Mouse (Mus musculus) limb, embryonic 13.5 days (tissue): ENCODE measurements around the gene Arrdc2. TPM values are rescaled to one million over a fixed set of nuclear protein-coding genes. Genes with fewer than 3 reads are reported as not detected.

Experiments
- ATAC-seq: fragments of 200-750 bp; cut with Nextera tagmentation; 2 replicates; pipeline ENCODE4 v1.8.0; 2017; ENCODE audit warnings: low read depth, moderate number of reproducible peaks, moderate TSS enrichment; ENCODE audit not compliant: low FRiP score
- H3K27ac ChIP-seq: fragments of 300-500 bp; sonication (generic); 2 replicates; pipeline ENCODE4 v1.5.1; 2015; ENCODE audit warnings: inconsistent platforms, mild to moderate bottlenecking, moderate library complexity
- H3K27me3 ChIP-seq: fragments of 300-500 bp; sonication (generic); 2 replicates; pipeline ENCODE4 v1.6.1; 2015; ENCODE audit warnings: mild to moderate bottlenecking, inconsistent platforms
- H3K36me3 ChIP-seq: fragments of 300-500 bp; sonication (generic); 2 replicates; pipeline ENCODE4 v1.6.1; 2015; ENCODE audit warnings: inconsistent platforms, mild to moderate bottlenecking, moderate library complexity
- H3K4me1 ChIP-seq: fragments of 300-500 bp; sonication (generic); 2 replicates; pipeline ENCODE4 v1.6.1; 2015; ENCODE audit warnings: inconsistent platforms
- H3K4me2 ChIP-seq: fragments of 300-500 bp; sonication (generic); replicated peaks from 2 replicates; pipeline ENCODE4 v1.6.1; 2015; ENCODE audit warnings: inconsistent platforms, mild to moderate bottlenecking, moderate library complexity
- H3K4me3 ChIP-seq: fragments of 300-500 bp; sonication (generic); 2 replicates; pipeline ENCODE4 v1.5.1; 2015; ENCODE audit warnings: moderate library complexity, mild to moderate bottlenecking, inconsistent platforms
- H3K9ac ChIP-seq: fragments of 300-500 bp; sonication (generic); 2 replicates; pipeline ENCODE4 v1.6.1; 2015; ENCODE audit warnings: mild to moderate bottlenecking, inconsistent platforms
- H3K9me3 ChIP-seq: fragments of 300-500 bp; sonication (generic); 2 replicates; pipeline ENCODE4 v1.6.1; 2016; ENCODE audit warnings: inconsistent platforms
- WGBS: fragments of 180-500 bp; shearing (Covaris S2); methylation state at CpG from one replicate; pipeline ENCODE4 v1.1.7; 2015; 5-methylcytosine and 5-hydroxymethylcytosine counted together
- polyA plus RNA-seq: library from polyadenylated mRNA; unstranded; fragments of >200 nt; fragmentation: Nextera tagmentation; extraction: Ambion mirVana; gene quantifications from 2 replicates; pipeline ENCODE4 v1.2.1, GENCODE M21; 2015

Gene Arrdc2
- polyA plus RNA-seq, 1 experiment from 2014 or later = 6.1 TPM

DNA sequence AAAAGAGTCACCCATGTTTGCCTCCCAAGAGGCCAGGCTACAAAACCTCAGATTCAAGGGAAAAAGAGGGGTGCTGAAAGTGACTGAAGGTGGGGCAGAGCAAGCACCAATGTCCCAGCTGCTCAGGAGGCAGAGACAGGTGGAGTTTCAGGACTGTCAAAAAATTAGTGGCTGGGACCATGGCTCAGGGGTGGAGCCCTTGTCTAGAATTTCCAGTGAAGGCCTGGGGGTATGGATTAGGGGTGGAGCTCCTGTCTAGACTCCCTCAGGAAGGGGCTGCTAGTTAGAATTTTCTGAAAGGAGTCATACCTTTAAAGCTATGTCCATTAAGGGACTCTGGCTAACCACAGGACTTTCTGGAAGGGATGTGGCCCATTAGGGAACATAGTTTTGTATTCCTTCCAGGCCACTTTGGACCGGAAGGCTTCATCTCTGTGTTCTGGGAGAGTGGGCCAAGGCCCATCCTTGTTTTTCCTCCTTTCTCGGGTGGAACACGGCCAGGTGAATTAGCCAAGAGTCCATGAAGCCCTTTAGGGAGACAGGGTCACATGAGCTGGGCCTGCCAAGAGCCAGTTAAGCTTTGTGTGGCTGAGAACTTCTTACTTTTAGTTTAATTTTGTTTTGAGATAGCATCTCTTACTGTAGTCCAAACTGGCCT lies 9.9 kb upstream of the Arrdc2 start:
- Histone ChIP-seq H3K4me2 (no peak overlapping the region), H3K9me3 (no peaks in the 10 kb centered on the region), H3K27ac (no peak overlapping the region), H3K27me3 (peaks cover 6% of the 10 kb centered on the region), H3K9ac (no peak overlapping the region), H3K4me1 (peaks cover 15% of the 10 kb centered on the region), H3K36me3 (peaks cover 6% of the 10 kb centered on the region; the same call in 1 of the 2 replicates), H3K4me3 (no peak overlapping the region)
- no peak for ATAC-seq
- 78% methylated on average over 3 of the region's 3 CpGs for WGBS

DNA sequence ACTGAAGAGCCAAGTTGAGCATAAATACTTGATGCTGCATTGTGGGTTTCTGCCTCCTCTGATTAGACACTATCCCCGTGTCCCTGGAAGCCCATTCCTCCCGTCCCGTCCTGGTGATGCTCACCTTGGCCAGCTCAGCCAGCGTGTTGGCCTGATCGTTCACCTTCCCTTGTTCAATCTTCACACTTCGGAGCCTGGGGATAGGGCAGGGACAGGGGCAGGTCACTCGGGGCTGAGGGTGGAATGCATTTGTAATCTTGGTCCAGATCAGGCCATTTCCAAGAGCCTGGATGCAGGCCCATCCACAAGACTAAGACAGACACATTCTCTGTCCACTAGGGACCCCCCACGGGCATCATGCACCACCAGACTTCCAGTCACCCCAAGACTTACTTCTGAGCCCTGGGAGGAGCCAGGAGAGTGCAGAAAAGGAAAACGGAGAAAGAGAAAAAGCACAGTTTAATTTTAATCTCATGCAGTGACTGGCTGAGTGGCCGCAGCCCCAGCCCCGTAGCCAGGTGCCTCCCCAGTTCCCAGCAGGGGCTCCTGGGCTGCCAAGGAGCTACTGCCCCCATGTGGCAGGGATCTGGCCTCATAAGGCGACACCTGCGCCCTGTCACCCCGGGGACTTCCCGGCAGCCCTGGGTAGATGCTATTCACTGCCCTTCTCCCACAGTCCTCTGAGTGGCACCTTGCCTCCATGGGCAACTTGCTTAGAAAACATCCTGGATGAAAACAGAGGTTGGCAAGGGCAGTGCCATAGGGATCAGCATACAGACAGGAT lies 7.0 kb upstream of the Arrdc2 start:
- Histone ChIP-seq H3K27me3 (peaks cover 6% of the 10 kb centered on the region), H3K9me3 (no peaks in the 10 kb centered on the region), H3K36me3 (no peaks in the 10 kb centered on the region), H3K9ac (no peak overlapping the region), H3K4me2 (no peak overlapping the region), H3K27ac (no peak overlapping the region), H3K4me3 (no peak overlapping the region), H3K4me1 (peaks cover 3% of the 10 kb centered on the region)
- 47% methylated on average over 15 of the region's 15 CpGs for WGBS
- no peak for ATAC-seq

DNA sequence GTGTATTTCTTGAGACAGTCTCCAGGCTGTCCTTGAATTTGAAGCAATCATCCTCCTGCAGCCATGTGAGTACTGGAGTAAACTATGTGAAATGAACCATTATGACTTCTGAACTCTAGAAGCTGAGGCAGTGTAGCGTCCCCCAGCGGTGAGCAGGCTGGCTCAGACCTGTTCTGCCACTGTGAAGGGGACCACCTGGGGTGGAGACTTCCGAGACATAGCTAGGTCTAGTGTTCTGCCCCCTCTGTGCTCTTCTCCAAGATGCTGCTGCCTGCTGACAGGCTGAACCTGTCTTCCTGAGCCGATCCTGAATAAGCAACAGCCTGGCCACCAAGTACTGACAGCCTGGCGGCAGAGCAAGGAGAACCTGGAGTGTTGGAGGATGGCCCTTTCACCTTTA lies 5.6 kb upstream of the Arrdc2 start:
- H3K27me3 ChIP-seq = peaks cover 6% of the 10 kb centered on the region
- H3K27ac ChIP-seq = no peak overlapping the region
- no peak overlapping the region for H3K4me2 ChIP-seq
- no peak for ATAC-seq
- no peak overlapping the region for H3K4me3 ChIP-seq
- H3K9me3 ChIP-seq = no peaks in the 10 kb centered on the region
- 46% methylated on average over 5 of the region's 5 CpGs for WGBS
- H3K4me1 ChIP-seq = peaks cover 11% of the 10 kb centered on the region; the same call in 1 of the 2 replicates
- H3K9ac ChIP-seq = no peak overlapping the region
- H3K36me3 ChIP-seq = no peaks in the 10 kb centered on the region

DNA sequence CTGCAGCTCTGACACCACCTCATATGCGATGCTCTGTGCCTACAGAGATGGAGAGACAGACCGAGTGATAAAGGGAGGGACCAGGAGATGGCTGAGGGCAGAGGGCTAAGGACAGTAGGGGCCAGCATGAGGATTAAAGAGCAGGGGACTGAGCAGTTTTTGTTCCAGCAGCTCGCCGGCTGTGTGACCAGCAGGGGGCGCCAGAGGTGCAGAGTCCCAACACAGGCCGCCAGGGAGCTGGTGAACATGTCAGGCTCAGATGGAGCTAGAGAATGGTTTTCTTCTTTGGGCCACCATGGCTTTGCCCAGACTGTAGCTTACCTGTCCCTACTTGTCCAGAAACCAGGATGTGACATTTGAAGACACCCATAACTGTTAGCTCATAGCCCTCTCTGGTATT lies 5.0 kb upstream of the Arrdc2 start:
- H3K9me3 ChIP-seq = no peaks in the 10 kb centered on the region
- ATAC-seq = no peak
- 2% methylated on average over 6 of the region's 6 CpGs for WGBS
- peaks cover 13% of the 10 kb centered on the region; the same call in 1 of the 2 replicates for H3K4me1 ChIP-seq
- H3K27ac ChIP-seq = no peak overlapping the region
- H3K27me3 ChIP-seq = peaks cover 6% of the 10 kb centered on the region
- no peaks in the 10 kb centered on the region for H3K36me3 ChIP-seq
- H3K4me3 ChIP-seq = no peak overlapping the region
- no peak overlapping the region for H3K4me2 ChIP-seq
- H3K9ac ChIP-seq = no peak overlapping the region

DNA sequence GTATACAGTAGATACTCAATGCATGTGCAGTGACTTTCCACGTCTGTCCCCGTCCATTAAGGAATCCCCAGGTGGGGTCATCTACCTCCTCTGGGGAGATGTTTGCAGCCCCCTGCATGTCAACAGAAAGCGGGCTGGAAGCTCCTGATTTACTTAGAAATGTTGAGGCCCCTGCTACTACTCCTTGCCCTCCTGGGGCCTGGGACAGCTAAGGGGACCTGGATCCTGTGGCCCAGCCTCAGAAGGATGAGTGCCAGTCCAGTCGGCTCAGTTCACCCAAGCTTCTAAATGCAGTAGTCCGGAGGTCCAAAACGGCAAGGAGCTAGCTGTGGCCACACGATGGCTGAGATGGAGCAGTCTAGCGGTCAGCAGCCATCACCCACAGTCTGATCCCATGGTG lies 4.4 kb upstream of the Arrdc2 start:
- Histone ChIP-seq H3K36me3 (no peaks in the 10 kb centered on the region), H3K4me3 (no peak overlapping the region), H3K9me3 (no peaks in the 10 kb centered on the region), H3K27me3 (peaks cover 6% of the 10 kb centered on the region), H3K4me1 (peaks cover 13% of the 10 kb centered on the region; the same call in 1 of the 2 replicates), H3K4me2 (no peak overlapping the region), H3K9ac (no peak overlapping the region), H3K27ac (no peak overlapping the region)
- WGBS = 87% methylated on average over 8 of the region's 8 CpGs
- no peak for ATAC-seq

DNA sequence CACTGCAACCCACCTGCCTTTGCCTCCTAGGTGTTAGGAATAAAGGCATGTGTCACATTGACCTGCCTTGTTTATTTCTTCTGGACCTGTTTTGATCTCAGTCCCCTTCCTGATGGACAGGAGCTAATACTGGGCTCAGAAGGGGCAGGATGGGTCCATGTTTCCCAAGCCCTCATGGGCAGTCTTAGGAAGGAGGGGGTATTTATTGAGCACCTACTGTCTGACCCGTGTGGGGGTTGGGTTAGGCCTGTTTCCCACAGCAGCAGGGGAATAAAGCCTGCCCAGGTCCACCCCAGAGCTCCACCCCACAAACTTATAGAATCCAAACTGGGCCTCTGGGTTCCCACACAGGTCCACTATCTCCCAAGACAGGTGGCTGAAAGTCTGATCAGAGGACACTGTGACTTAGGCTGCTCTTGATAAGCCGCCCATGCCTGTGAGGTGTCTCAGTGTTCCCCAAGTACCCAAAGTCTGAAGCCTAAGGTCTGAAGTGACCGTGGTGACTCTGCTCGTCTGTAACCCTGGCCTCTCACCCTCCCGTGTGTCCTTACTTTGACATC lies 3.8 kb upstream of the Arrdc2 start:
- Histone ChIP-seq H3K4me2 (no peak overlapping the region), H3K27me3 (peaks cover 6% of the 10 kb centered on the region), H3K36me3 (no peaks in the 10 kb centered on the region), H3K4me3 (no peak overlapping the region), H3K4me1 (peaks cover 18% of the 10 kb centered on the region), H3K27ac (no peak overlapping the region), H3K9ac (0 out of 2 replicates have a peak overlapping the region, but pooled peaks have one; percentile 3), H3K9me3 (no peaks in the 10 kb centered on the region)
- 82% methylated on average over 5 of the region's 5 CpGs for WGBS
- ATAC-seq = no peak

DNA sequence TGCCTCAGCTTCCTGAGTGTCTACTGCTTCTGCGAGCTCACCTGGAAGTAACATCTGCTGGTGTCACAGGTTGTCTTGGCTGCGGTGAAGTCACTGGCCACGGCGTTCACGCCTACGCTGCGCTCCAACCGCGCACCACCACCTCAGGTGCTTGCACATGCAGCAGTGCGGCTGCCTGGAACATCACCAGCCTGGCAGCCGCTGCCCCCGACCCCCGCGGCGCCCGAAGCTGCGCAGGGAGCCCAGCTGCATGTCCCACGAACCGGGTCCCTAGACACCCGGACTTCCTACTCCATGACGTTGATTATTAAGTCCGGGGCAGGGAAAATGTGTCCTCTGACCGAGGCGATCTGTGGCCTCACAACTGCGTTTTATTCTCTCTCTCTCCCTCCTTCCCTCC lies 3.0 kb upstream of the Arrdc2 start:
- Histone ChIP-seq H3K9me3 (no peaks in the 10 kb centered on the region), H3K4me3 (no peak overlapping the region), H3K4me1 (peaks cover 18% of the 10 kb centered on the region), H3K9ac (no peak overlapping the region), H3K4me2 (no peak overlapping the region), H3K27me3 (peaks cover 4% of the 10 kb centered on the region; the same call in 1 of the 2 replicates), H3K27ac (no peak overlapping the region), H3K36me3 (no peaks in the 10 kb centered on the region)
- no peak for ATAC-seq
- WGBS = 73% methylated on average over 25 of the region's 25 CpGs

DNA sequence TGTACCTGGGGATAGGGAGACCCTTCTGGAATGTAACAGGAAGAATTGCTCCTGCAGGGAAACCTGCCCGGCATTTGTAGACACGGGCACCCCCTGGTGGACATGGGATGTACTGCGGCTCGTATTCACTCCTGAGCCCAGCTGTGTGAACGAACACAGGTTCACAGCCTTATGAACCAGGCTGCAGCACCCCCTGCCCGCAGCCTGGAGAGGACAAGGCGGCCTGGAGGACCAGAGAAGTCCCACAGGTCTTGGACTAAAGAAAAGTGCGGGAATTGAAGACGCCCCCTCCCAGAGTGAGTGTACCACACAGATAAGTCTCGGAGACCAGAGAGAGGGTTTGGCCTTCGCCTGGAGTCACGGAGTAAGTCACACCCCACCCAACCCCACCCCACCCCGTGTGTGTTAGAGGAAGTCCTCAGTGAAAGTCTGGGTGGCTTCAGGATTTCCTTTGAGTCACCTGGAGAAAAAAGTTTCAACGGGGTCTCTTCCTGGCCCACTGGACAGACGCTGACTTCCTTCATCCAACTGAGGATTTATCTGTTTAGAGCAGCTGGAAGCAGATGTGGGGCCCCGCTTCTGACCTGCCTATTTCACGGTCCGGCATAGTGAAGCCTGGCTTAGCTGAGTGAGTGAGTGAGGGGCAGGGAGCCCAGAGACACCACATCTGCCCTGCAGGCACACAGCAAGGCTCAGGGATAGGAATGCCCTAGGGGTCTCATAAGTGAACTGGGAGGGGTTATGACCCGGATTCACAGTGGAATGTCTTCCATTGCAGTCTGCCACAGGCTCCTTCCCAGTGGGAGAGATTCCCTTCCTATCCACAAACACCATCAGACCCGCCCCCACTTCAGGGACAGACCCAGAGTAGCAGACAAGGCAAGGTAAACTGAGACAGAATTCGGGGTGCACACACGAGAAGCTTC lies 1.9 kb upstream of the Arrdc2 start:
- H3K4me3 ChIP-seq = no peak overlapping the region
- WGBS = 35% methylated on average over 22 of the region's 22 CpGs

DNA sequence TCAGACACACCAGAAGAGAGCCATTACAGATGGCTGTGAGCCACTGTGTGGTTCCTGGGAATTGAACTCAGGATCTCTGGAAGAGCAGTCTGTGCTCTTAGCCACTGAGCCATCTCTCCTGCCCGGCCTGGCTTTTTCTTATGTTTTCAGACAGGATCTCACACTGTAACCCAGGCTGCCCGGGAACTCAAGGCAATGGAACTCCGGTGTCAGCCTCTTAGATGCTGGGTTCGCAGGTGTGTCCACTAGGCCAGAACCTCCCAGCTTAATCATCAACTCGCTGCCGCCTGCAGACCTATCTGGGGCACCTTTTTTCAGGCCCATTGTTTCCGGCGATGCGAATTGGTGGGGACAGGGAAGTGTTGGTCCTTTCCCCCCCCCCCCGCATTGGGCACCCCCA lies 1.1 kb upstream of the Arrdc2 start:
- no peak overlapping the region for H3K4me3 ChIP-seq
- peaks cover 5% of the 10 kb centered on the region for H3K36me3 ChIP-seq
- H3K9ac ChIP-seq = no peak overlapping the region
- no peaks in the 10 kb centered on the region for H3K9me3 ChIP-seq
- peaks cover 18% of the 10 kb centered on the region for H3K4me1 ChIP-seq
- WGBS = 59% methylated on average over 10 of the region's 10 CpGs
- no peak overlapping the region for H3K27ac ChIP-seq
- H3K27me3 ChIP-seq = no peaks in the 10 kb centered on the region
- no peak for ATAC-seq
- H3K4me2 ChIP-seq = no peak overlapping the region

More for the DNA sequence above, 1.9 kb upstream of the Arrdc2 start:
- ATAC-seq = no peak
- peaks cover 18% of the 10 kb centered on the region for H3K4me1 ChIP-seq
- no peaks in the 10 kb centered on the region for H3K27me3 ChIP-seq
- no peaks in the 10 kb centered on the region for H3K9me3 ChIP-seq
- H3K4me2 ChIP-seq = no peak overlapping the region
- 0 out of 2 replicates have a peak overlapping the region, but pooled peaks have one; percentile 13 for H3K9ac ChIP-seq
- no peak overlapping the region for H3K27ac ChIP-seq
- H3K36me3 ChIP-seq = no peaks in the 10 kb centered on the region

DNA sequence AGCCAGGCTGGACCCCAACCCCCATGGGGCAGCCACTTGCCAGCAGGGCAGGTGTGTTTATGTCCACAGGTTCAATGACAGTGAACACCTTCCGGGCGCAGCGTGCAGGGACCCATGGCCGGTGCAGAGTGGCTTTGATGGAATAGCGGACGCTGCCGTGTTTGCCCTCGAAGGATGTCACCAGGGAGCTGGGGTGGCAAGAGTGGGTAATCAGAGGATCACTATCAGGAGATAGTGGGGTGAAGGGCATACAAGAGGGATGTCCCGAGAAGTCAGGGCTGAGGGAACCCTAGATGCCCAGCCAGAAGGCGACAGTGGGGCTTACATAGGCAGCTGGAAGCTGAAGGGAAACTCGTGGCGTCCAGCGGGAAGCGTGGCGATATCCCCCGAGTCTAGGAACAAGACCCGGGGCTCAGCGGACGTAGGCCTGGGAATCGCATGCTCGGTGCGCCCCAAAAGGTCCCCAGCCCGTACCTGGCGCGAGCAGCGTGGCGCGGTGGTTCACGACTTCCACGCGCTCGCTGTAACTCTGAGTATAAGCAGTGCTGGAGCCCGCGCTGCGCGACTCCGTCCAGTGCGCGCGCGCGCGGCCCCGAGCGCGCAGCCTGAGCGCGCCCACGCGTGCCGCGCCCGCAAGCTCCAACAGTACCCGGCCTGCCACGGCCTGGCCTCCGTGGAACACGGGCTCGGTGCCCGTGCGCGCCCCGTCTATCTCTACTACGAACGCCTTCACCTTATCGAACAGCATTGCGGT lies 689 bp downstream of the Arrdc2 start:
- H3K36me3 ChIP-seq = peaks cover 12% of the 10 kb centered on the region
- WGBS = 2% methylated on average over 65 of the region's 66 CpGs
- peak overlapping the region; percentile 82 for H3K27ac ChIP-seq
- peak overlapping the region; percentile 83 for H3K9ac ChIP-seq
- peak overlapping the region; percentile 70 for H3K4me3 ChIP-seq
- H3K9me3 ChIP-seq = no peaks in the 10 kb centered on the region
- no peaks in the 10 kb centered on the region for H3K27me3 ChIP-seq
- peak; percentile 26 for ATAC-seq
- peaks cover 18% of the 10 kb centered on the region for H3K4me1 ChIP-seq
- peak overlapping the region; percentile 87 for H3K4me2 ChIP-seq

DNA sequence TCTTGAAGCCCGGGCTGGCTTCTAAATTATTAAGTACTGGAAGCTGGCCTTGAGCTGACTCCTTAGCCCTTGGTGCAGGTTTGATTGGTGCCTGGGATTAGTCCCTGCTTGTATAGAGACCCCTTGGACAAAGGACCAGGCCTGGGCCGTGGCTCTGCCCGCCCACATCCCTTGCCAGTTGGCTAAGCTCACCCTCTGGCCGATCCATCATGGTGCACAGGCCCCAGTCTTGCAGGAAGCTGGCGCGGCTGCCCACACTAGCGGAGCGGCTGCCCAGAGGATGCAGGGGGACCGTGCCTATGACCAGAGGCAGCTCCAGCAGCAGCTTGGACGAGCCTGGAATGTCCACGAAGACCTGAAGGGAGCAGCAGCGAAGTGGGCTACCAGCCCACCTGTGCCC lies 2.9 kb downstream of the Arrdc2 start:
- no peaks in the 10 kb centered on the region for H3K9me3 ChIP-seq
- H3K4me1 ChIP-seq = peaks cover 29% of the 10 kb centered on the region
- no peak for ATAC-seq
- H3K4me2 ChIP-seq = no peak overlapping the region
- no peaks in the 10 kb centered on the region for H3K27me3 ChIP-seq
- H3K36me3 ChIP-seq = peaks cover 12% of the 10 kb centered on the region
- WGBS = 89% methylated on average over 12 of the region's 12 CpGs
- H3K4me3 ChIP-seq = no peak overlapping the region
- no peak overlapping the region for H3K9ac ChIP-seq
- no peak overlapping the region for H3K27ac ChIP-seq
